Comparison of ENCODE assay signal across 12 mouse cellular contexts in genomic region chr19:46382275-46382674, GRCm38 (mm10).
"Had no signal": no experiment of that assay in that cellular context is flagged by ENCODE, and none has a peak within 500 bp of the region (broad histone marks: within the 10 kb centered on the region; RNA-seq: fewer than 3 reads in every experiment).

No protein-coding gene starts in this region.

- H3K27me3 ChIP-seq: liver, embryonic 12.5 days; lung, embryonic 15.5 days; midbrain, embryonic 13.5 days; neural tube, embryonic 15.5 days had no signal

- H3K4me1 ChIP-seq: limb, embryonic 10.5 days; liver, embryonic 12.5 days; lung, embryonic 15.5 days; midbrain, embryonic 13.5 days; neural tube, embryonic 15.5 days had no signal

- H3K27ac ChIP-seq: limb, embryonic 10.5 days; liver, embryonic 12.5 days; lung, embryonic 15.5 days; midbrain, embryonic 13.5 days; neural tube, embryonic 15.5 days had no signal

- H3K9ac ChIP-seq: liver, embryonic 12.5 days; lung, embryonic 15.5 days; midbrain, embryonic 13.5 days; neural tube, embryonic 15.5 days had no signal

- H3K9me3 ChIP-seq: limb, embryonic 10.5 days; liver, embryonic 12.5 days; lung, embryonic 15.5 days; midbrain, embryonic 13.5 days; neural tube, embryonic 15.5 days had no signal

- H3K4me3 ChIP-seq: limb, embryonic 10.5 days; liver, embryonic 12.5 days; lung, embryonic 15.5 days; midbrain, embryonic 13.5 days; myocyte; neural tube, embryonic 15.5 days had no signal

- DNase-seq: lung, postnatal 14 days; right cerebral cortex, adult 18-20 months; right cerebral cortex, postnatal 25 days; thymus, postnatal 4 days had no signal

- H3K4me2 ChIP-seq: liver, embryonic 12.5 days; lung, embryonic 15.5 days; midbrain, embryonic 13.5 days; neural tube, embryonic 15.5 days had no signal

- ATAC-seq: hindbrain, embryonic 16.5 days; inflammation-experienced regulatory T-cells, adult 6 months; liver, embryonic 12.5 days; midbrain, embryonic 13.5 days had no signal
